Mouse (Mus musculus) stomach, postnatal 0 days (tissue): Measurements from ENCODE around the gene Sardh. TPM values are rescaled to one million over a fixed set of nuclear protein-coding genes. Genes with fewer than 3 reads are reported as not detected.

Experiments
- ATAC-seq: fragments of 200-750 bp; cut with Nextera tagmentation; 2 replicates; pipeline ENCODE4 v1.8.0; 2017; ENCODE audit not compliant: low FRiP score, low TSS enrichment
- DNase-seq: peaks from one replicate; pipeline ENCODE4 v3.0.0-alpha.2; 2016; ENCODE audit warnings: low spot score
- H3K27ac ChIP-seq: fragments of 300-500 bp; sonication (generic); replicated peaks from 2 replicates; pipeline ENCODE4 v1.5.1; 2014; ENCODE audit warnings: mild to moderate bottlenecking, control low read depth
- H3K27me3 ChIP-seq: fragments of 300-500 bp; sonication (generic); 2 replicates; pipeline ENCODE4 v1.6.1; 2014; ENCODE audit warnings: low read length; ENCODE audit not compliant: control insufficient read depth, insufficient read depth
- H3K36me3 ChIP-seq: fragments of 300-500 bp; sonication (generic); 2 replicates; pipeline ENCODE4 v1.6.1; 2014; ENCODE audit warnings: low read length, mixed read lengths; ENCODE audit not compliant: control insufficient read depth, insufficient read depth
- H3K4me1 ChIP-seq: fragments of 300-500 bp; sonication (generic); replicated peaks from 2 replicates; pipeline ENCODE4 v1.6.1; 2014; ENCODE audit warnings: antibody characterized with exemption; ENCODE audit not compliant: control insufficient read depth, insufficient read depth
- H3K4me2 ChIP-seq: fragments of 300-500 bp; sonication (generic); replicated peaks from 2 replicates; pipeline ENCODE4 v1.6.1; 2014; ENCODE audit warnings: low read depth, mild to moderate bottlenecking, control low read depth, moderate library complexity
- H3K4me3 ChIP-seq: fragments of 300-500 bp; sonication (generic); 2 replicates; pipeline ENCODE4 v1.5.1; 2014; ENCODE audit warnings: low read depth, low read length, control low read depth
- H3K9ac ChIP-seq: fragments of 300-500 bp; sonication (generic); 2 replicates; pipeline ENCODE4 v1.6.1; 2014; ENCODE audit warnings: mild to moderate bottlenecking, low read length, control low read depth, mixed read lengths
- H3K9me3 ChIP-seq: fragments of 300-500 bp; sonication (generic); 2 replicates; pipeline ENCODE4 v1.6.1; 2016; ENCODE audit warnings: low read length; ENCODE audit not compliant: control insufficient read depth
- CTCF ChIP-seq: IDR thresholded peaks from 2 replicates; pipeline ENCODE4 v1.5.1; 2016; ENCODE audit warnings: antibody characterized with exemption, low read depth, mild to moderate bottlenecking, moderate library complexity
- EP300 ChIP-seq: optimal IDR thresholded peaks from 2 replicates; pipeline ENCODE3; 2016; ENCODE audit warnings: antibody characterized with exemption
- WGBS: fragments of 180-500 bp; shearing (Covaris S2); extraction: QIAGEN DNeasy Blood & Tissue Kit; methylation state at CpG from one replicate; pipeline ENCODE4 v1.1.7; 2014; 5-methylcytosine and 5-hydroxymethylcytosine counted together
- polyA plus RNA-seq: library from polyadenylated mRNA; unstranded; fragments of >200 nt; fragmentation: Nextera tagmentation; extraction: Ambion mirVana; gene quantifications from 2 replicates; pipeline ENCODE4 v1.2.1, GENCODE M21; 2015

The Sardh gene
- polyA plus RNA-seq, 1 experiment from 2014 or later = 8.9 TPM

DNA sequence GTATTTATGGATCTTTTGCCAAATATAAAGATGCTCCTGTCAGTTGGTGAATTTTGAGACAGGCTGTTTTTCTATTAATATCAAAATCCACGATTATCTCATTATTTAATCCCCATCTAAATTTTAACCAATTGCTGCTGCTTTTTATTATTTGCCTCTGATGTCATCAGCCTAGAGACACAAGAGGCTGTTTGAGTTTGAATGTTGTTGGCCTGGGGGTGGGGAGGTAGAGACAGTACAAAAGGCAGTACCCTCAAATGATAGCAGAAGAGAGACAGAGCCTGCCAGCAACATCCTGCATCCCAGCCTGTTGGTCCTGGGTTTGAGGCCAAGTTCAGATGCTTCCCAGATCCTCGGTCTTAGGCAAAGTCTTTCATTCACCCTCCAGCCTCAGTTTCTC, 73.9 kb downstream of the Sardh start:
- H3K9me3 ChIP-seq = no peaks in the 10 kb centered on the region
- no peak for ATAC-seq
- no peak overlapping the region for H3K4me2 ChIP-seq
- no peak overlapping the region for H3K27ac ChIP-seq
- 76% methylated on average over 2 of the region's 2 CpGs for WGBS
- H3K4me3 ChIP-seq = no peak overlapping the region
- no peak overlapping the region for H3K9ac ChIP-seq
- DNase-seq = no peak
- no peaks in the 10 kb centered on the region for H3K4me1 ChIP-seq
- TF ChIP-seq EP300 = no peak
- no peak for TF ChIP-seq CTCF
- no peaks in the 10 kb centered on the region for H3K36me3 ChIP-seq
- no peaks in the 10 kb centered on the region for H3K27me3 ChIP-seq

DNA sequence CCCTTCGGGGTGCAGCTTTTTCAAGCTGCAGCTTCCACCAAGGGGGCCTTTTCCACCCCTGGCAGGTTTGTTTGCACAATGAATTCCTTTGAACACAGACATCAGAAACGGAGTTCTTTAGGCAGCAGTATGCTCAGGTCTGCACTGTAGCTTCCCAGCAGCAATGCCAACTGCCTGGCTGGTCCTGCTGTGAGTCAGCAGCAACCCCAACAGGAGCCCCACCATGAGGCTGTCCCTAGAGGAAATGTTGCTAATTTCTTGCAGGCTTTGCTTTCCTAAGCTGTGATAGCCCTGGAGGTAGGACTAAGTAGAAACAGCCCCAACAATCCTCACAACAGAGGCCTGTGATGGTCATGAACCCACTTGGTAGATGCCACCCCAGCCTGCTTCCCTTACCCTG, 81.1 kb downstream of the Sardh start:
- WGBS = 7% methylated on average over 2 of the region's 2 CpGs
- H3K27ac ChIP-seq = no peak overlapping the region

DNA sequence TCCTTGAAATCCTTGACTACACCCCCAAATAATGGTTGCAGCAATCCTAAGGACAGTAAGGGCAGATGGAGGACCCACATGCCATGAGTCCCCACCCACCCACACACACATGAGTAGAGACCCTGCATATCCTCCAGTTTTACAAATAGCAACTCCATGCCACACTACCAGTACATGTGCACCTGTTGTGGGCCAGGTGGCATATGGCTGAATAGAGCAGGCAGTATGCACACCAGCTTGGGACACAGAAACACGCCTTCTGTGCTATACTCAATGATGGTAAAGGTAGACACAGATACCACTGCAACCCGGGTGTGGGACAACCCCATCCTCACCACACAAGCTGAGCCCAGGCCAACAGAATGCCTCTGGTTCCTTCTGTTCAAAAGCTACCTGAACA, 82.1 kb downstream of the Sardh start:
- no peaks in the 10 kb centered on the region for H3K4me1 ChIP-seq
- H3K9me3 ChIP-seq = no peaks in the 10 kb centered on the region
- H3K4me3 ChIP-seq = no peak overlapping the region
- H3K27me3 ChIP-seq = no peaks in the 10 kb centered on the region
- H3K27ac ChIP-seq = no peak overlapping the region
- 75% methylated on average over 2 of the region's 2 CpGs for WGBS
- ATAC-seq = no peak
- DNase-seq = no peak
- H3K4me2 ChIP-seq = no peak overlapping the region
- H3K36me3 ChIP-seq = no peaks in the 10 kb centered on the region
- TF ChIP-seq CTCF (no peak), EP300 (no peak)
- no peak overlapping the region for H3K9ac ChIP-seq

More for the DNA sequence above, 81.1 kb downstream of the Sardh start:
- H3K4me2 ChIP-seq = no peak overlapping the region
- H3K36me3 ChIP-seq = no peaks in the 10 kb centered on the region
- no peak overlapping the region for H3K9ac ChIP-seq
- H3K9me3 ChIP-seq = no peaks in the 10 kb centered on the region
- DNase-seq (no peak), ATAC-seq (no peak)
- H3K27me3 ChIP-seq = no peaks in the 10 kb centered on the region
- no peaks in the 10 kb centered on the region for H3K4me1 ChIP-seq
- TF ChIP-seq CTCF (no peak; the same call in 1 of the 2 replicates), EP300 (no peak)
- H3K4me3 ChIP-seq = no peak overlapping the region

DNA sequence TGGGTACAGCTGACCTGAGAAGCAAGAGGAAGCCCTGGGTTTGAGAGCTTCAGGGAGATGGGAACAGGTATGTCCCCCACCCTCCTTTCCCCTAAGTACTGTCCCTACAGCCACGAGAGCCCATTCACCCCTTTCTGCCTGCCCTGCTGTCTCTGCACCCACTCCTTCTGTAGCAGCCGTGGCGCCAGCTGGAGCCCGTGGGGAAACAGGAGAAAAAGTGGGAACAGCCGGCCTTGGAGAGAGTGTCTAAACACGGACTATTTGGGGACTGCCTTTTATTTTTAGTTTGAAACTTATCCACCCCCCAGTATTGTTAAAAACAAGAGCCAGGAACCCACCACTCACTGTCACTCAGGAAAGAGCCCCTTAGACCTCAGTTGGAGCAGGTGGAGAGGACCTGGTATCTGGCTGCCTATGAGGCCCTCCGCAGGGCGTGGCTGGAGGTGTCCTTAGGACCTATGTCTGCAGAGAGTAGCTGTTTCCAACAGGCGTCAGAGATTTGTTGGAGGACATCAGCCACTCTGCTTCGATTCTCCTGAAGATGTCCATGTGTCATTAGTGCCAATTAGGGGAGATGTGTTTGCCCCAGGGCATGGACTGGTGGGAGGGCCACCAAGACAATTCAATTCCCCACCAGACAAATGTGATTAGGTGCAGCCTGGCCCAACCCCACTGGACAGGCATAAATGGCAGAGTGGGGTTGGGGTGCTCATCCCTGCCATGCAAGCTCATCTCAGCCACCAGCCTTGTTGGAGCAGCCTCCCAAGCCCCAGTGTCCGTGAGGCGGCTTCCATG, 83.1 kb downstream of the Sardh start, which contains the start of gene Dbh:
Gene Dbh, plus strand, starts transcription at position 438 of the 795 bp plus-strand sequence.
- ATAC-seq (no peak), DNase-seq (no peak)
- Histone ChIP-seq H3K9me3 (no peaks in the 10 kb centered on the region), H3K9ac (no peak within 1 kb of the TSS), H3K27ac (no peak within 1 kb of the TSS), H3K4me3 (no peak within 1 kb of the TSS), H3K4me2 (no peak within 1 kb of the TSS), H3K4me1 (no peaks in the 10 kb centered on the region), H3K36me3 (no peaks in the 10 kb centered on the region), H3K27me3 (no peaks in the 10 kb centered on the region)
- WGBS = 78% methylated on average over 12 of the region's 12 CpGs
- TF ChIP-seq EP300 (no peak), CTCF (no peak)

DNA sequence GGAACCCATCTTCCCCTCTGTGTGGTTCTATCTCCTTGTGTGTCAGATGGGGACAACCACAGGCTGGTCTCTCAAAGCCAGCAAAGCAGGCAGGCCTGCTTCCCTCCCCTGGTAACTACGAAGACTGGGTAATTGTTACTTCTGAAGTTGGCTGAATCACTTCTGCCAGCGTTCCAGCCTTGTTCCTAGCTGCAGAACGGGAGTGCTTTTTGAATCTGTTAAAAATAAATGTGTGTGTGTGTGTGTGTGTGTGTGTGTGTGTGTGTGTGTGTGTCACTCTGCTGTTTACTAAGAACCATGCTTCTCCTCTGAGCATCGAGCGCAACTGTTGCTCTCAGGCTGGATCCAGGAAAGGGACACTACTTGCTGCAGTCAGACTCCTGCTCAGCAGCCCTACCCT, 84.3 kb downstream of the Sardh start:
- 44% methylated on average over 5 of the region's 5 CpGs for WGBS
- Histone ChIP-seq H3K36me3 (no peaks in the 10 kb centered on the region), H3K4me2 (no peak overlapping the region), H3K4me1 (no peaks in the 10 kb centered on the region), H3K9ac (no peak overlapping the region), H3K27me3 (no peaks in the 10 kb centered on the region), H3K9me3 (no peaks in the 10 kb centered on the region), H3K27ac (no peak overlapping the region), H3K4me3 (no peak overlapping the region)
- no peak for TF ChIP-seq CTCF
- ATAC-seq (no peak), DNase-seq (no peak)

DNA sequence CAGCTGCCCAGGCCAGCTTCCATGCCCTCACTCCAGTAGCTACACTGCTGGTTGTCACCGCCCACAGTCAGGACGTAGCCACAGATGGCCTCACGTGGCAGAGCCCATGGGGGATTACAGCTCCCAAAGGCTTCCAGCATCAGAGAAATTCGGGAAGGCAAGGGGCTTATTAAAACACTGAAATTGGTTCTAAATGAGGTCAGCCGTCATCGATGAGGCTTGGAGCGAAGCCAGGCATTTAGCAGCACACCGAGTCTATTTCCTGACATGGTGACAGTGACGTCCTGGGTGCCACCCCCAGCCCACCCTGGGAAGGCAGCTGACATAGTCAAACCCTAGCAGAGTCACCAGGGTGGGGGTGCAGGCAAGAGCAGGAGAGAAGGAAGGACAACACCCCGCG, 85.5 kb downstream of the Sardh start:
- no peaks in the 10 kb centered on the region for H3K27me3 ChIP-seq
- no peak overlapping the region for H3K9ac ChIP-seq
- no peak overlapping the region for H3K27ac ChIP-seq
- TF ChIP-seq EP300 (no peak), CTCF (no peak)
- no peak for DNase-seq
- H3K4me3 ChIP-seq = no peak overlapping the region
- no peaks in the 10 kb centered on the region for H3K4me1 ChIP-seq
- H3K4me2 ChIP-seq = no peak overlapping the region
- WGBS = 67% methylated on average over 11 of the region's 11 CpGs
- H3K36me3 ChIP-seq = no peaks in the 10 kb centered on the region
- H3K9me3 ChIP-seq = no peaks in the 10 kb centered on the region
- ATAC-seq = no peak
